Mouse (Mus musculus) ES-Bruce4 (cell line): ENCODE results near the gene Ttc13. TPM values are rescaled to one million over a fixed set of nuclear protein-coding genes. Genes with fewer than 3 reads are reported as not detected.

ENCODE experiments used
- H3K27ac ChIP-seq: 2 replicates; pipeline ENCODE4 v1.5.1; 2012; ENCODE audit warnings: low read length, inconsistent platforms; ENCODE audit not compliant: insufficient read depth
- H3K27me3 ChIP-seq: 2 replicates; pipeline ENCODE4 v1.6.1; 2012; ENCODE audit warnings: mild to moderate bottlenecking, low read length, inconsistent platforms; ENCODE audit not compliant: control insufficient read depth, poor library complexity, insufficient read depth, severe bottlenecking
- H3K36me3 ChIP-seq: 2 replicates; pipeline ENCODE4 v1.6.1; 2012; ENCODE audit warnings: inconsistent platforms, mild to moderate bottlenecking, low read length, moderate library complexity; ENCODE audit not compliant: control insufficient read depth, poor library complexity, insufficient read depth, severe bottlenecking
- H3K4me1 ChIP-seq: one replicate; pipeline ENCODE4 v1.8.1; 2011; ENCODE audit warnings: low read length; ENCODE audit not compliant: control insufficient read depth, insufficient read depth
- H3K4me3 ChIP-seq: 2 replicates; pipeline ENCODE4 v1.5.1; 2011; ENCODE audit warnings: low read depth, mild to moderate bottlenecking, low read length
- H3K9ac ChIP-seq: 2 replicates; pipeline ENCODE4 v1.6.1; 2012; ENCODE audit warnings: low read depth, mild to moderate bottlenecking, inconsistent platforms; ENCODE audit not compliant: poor library complexity, severe bottlenecking
- H3K9me3 ChIP-seq: replicated peaks from 2 replicates; pipeline ENCODE4 v1.6.1; 2012; ENCODE audit warnings: mild to moderate bottlenecking, low read length, inconsistent platforms; ENCODE audit not compliant: control insufficient read depth, poor library complexity, insufficient read depth, severe bottlenecking
- CTCF ChIP-seq: IDR thresholded peaks from one replicate; pipeline ENCODE4 v1.8.1; 2011; ENCODE audit warnings: low read depth, low read length
- EP300 ChIP-seq: IDR thresholded peaks from 2 replicates; pipeline ENCODE4 v1.6.1; 2011; ENCODE audit warnings: low read depth, low read length; ENCODE audit not compliant: insufficient read depth
- POLR2A ChIP-seq: IDR thresholded peaks from one replicate; pipeline ENCODE4 v1.8.1; 2011; ENCODE audit warnings: low read length; ENCODE audit not compliant: insufficient read depth
- polyA plus RNA-seq: library from polyadenylated mRNA; stranded (reverse); fragments of >200 nt; gene quantifications from 2 replicates; pipeline ENCODE4 v1.2.4, GENCODE M21; 2011; ENCODE audit warnings: low read depth; ENCODE audit not compliant: missing spikeins, insufficient read depth, insufficient read length

Ttc13 gene
- polyA plus RNA-seq, 1 experiment, result 57.1 TPM

DNA sequence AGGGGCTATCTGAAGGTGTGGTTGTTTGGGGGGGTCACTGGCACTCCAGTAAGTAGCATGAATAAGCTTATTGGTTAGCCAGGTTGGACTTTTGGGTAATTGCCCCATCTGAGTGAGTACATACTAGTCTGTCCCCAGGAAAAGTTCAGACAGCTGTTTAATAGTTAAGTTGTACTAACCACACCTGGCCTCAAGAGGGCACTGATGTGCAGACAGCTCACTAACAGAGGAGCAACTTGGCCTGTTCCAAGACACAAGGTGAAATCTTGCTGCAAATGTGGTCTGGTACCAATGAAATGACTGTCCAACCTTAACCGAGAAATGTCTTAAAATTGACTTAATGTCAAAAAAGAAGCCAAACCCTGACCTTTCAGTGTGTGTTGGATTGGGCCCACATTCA, 17.5 kb upstream of the Ttc13 start:
- H3K9ac ChIP-seq, result no peak overlapping the region
- no peaks in the 10 kb centered on the region for H3K27me3 ChIP-seq
- no peak overlapping the region for H3K4me3 ChIP-seq
- peaks cover 6% of the 10 kb centered on the region; the same call in 1 of the 2 replicates for H3K36me3 ChIP-seq
- H3K4me1 ChIP-seq, result no peaks in the 10 kb centered on the region
- H3K9me3 ChIP-seq, result no peaks in the 10 kb centered on the region
- no peak overlapping the region for H3K27ac ChIP-seq
- TF ChIP-seq POLR2A (no peak), EP300 (no peak), CTCF (peak; percentile 66)

GRCm38 (mm10) chr8:124735371-124735911, 13.7 kb upstream of the Ttc13 start:
- Histone ChIP-seq H3K36me3 (peaks cover 23% of the 10 kb centered on the region), H3K9me3 (no peaks in the 10 kb centered on the region), H3K27me3 (no peaks in the 10 kb centered on the region), H3K27ac (no peak overlapping the region), H3K4me1 (no peaks in the 10 kb centered on the region), H3K4me3 (no peak overlapping the region), H3K9ac (no peak overlapping the region)
- no peak for TF ChIP-seq POLR2A
- no peak for TF ChIP-seq EP300
- no peak for TF ChIP-seq CTCF

DNA sequence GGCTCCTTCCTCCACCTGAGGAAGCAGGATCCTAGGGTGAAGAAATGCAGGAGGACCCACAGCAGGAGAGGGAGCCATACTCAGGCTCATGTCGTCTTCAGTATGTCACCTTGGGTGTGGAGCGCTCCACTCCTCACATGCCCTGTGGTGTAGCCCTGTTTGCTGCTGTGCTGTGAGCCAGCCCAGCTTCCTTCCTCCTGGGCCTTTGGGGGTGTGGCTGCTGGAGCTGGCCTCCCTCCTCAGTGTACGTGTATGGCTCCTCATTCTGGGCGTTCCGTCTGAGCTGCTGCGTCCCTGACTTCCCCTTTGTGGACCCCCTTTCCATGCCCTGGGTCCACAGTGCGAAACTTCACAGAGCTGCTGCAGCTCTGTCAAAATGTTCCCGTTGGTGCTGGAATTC, 11.0 kb upstream of the Ttc13 start:
- no peaks in the 10 kb centered on the region for H3K4me1 ChIP-seq
- no peaks in the 10 kb centered on the region for H3K9me3 ChIP-seq
- H3K36me3 ChIP-seq, result peaks cover 38% of the 10 kb centered on the region
- no peaks in the 10 kb centered on the region for H3K27me3 ChIP-seq
- TF ChIP-seq EP300, result no peak
- TF ChIP-seq CTCF, result no peak
- TF ChIP-seq POLR2A, result no peak
- no peak overlapping the region for H3K4me3 ChIP-seq
- no peak overlapping the region for H3K27ac ChIP-seq
- no peak overlapping the region for H3K9ac ChIP-seq

- Histone ChIP-seq H3K9me3 (no peaks in the 10 kb centered on the region), H3K36me3 (peaks cover 16% of the 10 kb centered on the region), H3K4me3 (no peak overlapping the region), H3K27me3 (no peaks in the 10 kb centered on the region), H3K4me1 (no peaks in the 10 kb centered on the region), H3K27ac (no peak overlapping the region), H3K9ac (no peak overlapping the region)
- TF ChIP-seq CTCF (no peak), POLR2A (no peak), EP300 (no peak)
These were observed 2.5 kb upstream of the Ttc13 start for GRCm38 (mm10) chr8:124724301-124724700.

DNA sequence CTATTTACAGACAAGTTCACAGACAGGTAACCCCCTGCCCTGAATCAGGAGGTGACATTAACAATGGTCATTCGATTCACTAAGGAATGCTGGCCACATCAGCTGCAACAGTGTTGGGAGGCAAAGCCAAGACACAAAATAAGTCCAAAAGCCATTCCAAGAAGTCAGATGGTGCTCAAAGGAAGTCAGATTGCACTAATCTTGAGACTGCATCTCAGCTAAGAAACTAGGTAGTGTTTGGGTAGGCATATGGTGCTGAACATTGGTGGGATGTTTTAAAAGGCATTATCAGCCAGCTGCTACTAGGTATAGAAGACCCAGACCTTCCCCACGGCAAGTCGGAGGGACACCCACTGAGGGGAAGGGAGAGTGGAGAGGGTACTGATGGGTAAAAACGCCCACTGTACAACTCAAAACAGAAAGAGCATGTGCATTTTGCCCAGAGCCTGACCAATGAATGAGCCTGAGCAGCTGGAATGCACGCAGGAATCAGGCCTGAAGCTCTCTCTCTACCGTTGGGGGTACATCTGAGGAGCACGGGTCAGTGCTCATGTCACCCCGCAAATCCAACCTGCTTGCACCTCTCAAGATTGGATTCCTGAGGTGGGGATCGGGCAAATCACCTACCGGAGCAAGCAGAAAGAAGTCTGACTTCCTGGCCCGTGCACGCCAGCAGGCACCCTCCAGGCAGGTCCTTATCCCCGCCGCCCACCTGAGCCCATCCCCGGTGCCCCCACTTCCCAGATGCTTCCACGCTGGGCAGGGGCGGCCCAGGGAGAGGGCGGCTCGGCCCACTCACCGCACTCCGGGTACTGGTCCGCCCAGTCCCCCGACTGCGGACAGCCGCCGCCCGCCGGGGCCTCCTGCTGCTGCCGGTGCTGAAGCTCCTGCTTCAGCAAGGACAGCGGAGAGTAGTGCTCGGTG, 583 bp downstream of the Ttc13 start:
- Histone ChIP-seq H3K4me3 (peak overlapping the region; percentile 83), H3K9ac (peak overlapping the region; percentile 93), H3K27ac (no peak overlapping the region), H3K4me1 (no peaks in the 10 kb centered on the region), H3K9me3 (no peaks in the 10 kb centered on the region), H3K36me3 (no peaks in the 10 kb centered on the region; the same call in none of the 2 replicates), H3K27me3 (no peaks in the 10 kb centered on the region)
- TF ChIP-seq EP300 (no peak), POLR2A (no peak), CTCF (no peak)

GRCm38 (mm10) chr8:124720133-124720532, 1.6 kb downstream of the Ttc13 start:
- Histone ChIP-seq H3K4me3 (no peak overlapping the region), H3K9ac (no peak overlapping the region), H3K27ac (no peak overlapping the region)

More at GRCm38 (mm10) chr8:124720133-124720532, 1.6 kb downstream of the Ttc13 start:
- no peak for TF ChIP-seq EP300
- TF ChIP-seq POLR2A, result no peak
- peak; percentile 40 for TF ChIP-seq CTCF
- H3K4me1 ChIP-seq, result no peaks in the 10 kb centered on the region
- no peaks in the 10 kb centered on the region for H3K27me3 ChIP-seq
- no peaks in the 10 kb centered on the region; the same call in 1 of the 2 replicates for H3K36me3 ChIP-seq
- H3K9me3 ChIP-seq, result no peaks in the 10 kb centered on the region
